Mouse (Mus musculus) embryonic fibroblast, embryonic 13.5 days (primary cell): ENCODE results near the gene Ppp1r11.

Experiments used
- CTCF ChIP-seq: IDR thresholded peaks from 2 replicates; pipeline ENCODE4 v1.5.1; 2011; ENCODE audit warnings: mild to moderate bottlenecking, control low read depth, low read length, moderate library complexity, borderline replicate concordance; ENCODE audit not compliant: insufficient read depth
- POLR2A ChIP-seq: IDR thresholded peaks from 2 replicates; pipeline ENCODE4 v1.6.1; 2011; ENCODE audit warnings: low read depth, mild to moderate bottlenecking, control low read depth, low read length, moderate library complexity

DNA sequence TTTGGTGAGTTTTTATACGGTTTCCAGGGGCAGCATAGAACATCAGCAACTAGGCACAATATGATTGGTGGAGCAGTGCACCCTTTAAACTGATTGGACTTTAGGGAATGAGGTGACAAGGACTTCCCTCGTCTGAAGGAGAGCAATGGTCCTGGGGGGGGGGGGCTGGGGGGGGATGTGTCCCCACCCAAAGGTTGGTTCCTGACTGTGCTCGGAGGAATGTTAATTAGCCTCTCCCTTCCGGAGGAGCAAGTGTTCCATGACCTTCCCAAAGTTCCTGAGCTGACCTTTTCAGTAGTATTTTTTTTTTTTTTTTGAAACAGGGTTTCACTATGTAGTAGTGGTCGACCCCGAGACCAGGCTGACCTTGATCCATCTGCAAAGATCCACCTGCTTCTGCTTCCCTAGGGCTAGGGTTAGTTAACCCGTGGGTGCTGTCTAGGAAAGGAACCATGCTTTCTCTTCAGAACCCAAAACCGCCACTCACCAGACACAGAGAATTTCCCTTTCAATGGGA, 21.8 kb upstream of the Ppp1r11 start:
- TF ChIP-seq CTCF = no peak
- no peak for TF ChIP-seq POLR2A
